Mouse (Mus musculus): ENCODE data around the gene Tmod4.

Tmod4 gene

GRCm38 (mm10) chr3:95174011-95174592 lies 49.8 kb downstream of the Tmod4 start:
- peak; percentile 55 for DNase-seq (ENCODE audit: low spot score)

- no peak for DNase-seq (ENCODE audit: low spot score)
These were observed 52.2 kb downstream of the Tmod4 start for GRCm38 (mm10) chr3:95176500-95176899.

GRCm38 (mm10) chr3:95177583-95177982 lies 53.3 kb downstream of the Tmod4 start:
- no peak for DNase-seq (ENCODE audit: low spot score)

All from layer of hippocampus, adult 9-10 months (tissue).